Mouse (Mus musculus) E14TG2a.4 (cell line): ENCODE measurements around the gene Gm10337.

ENCODE experiments used
- CTCF ChIP-seq: conservative IDR thresholded peaks from 2 replicates; pipeline ENCODE4 v1.5.1; 2014; ENCODE audit warnings: low read length
- POU5F1 ChIP-seq: IDR thresholded peaks from 2 replicates; pipeline ENCODE4 v1.6.1; 2014; ENCODE audit warnings: low read length, borderline replicate concordance

GRCm38 (mm10) chr15:102512471-102512870 lies 8.9 kb downstream of the Gm10337 start:
- TF ChIP-seq CTCF (no peak), POU5F1 (no peak)
